Mouse (Mus musculus): ENCODE measurements around the gene Ankrd34a.

DNA sequence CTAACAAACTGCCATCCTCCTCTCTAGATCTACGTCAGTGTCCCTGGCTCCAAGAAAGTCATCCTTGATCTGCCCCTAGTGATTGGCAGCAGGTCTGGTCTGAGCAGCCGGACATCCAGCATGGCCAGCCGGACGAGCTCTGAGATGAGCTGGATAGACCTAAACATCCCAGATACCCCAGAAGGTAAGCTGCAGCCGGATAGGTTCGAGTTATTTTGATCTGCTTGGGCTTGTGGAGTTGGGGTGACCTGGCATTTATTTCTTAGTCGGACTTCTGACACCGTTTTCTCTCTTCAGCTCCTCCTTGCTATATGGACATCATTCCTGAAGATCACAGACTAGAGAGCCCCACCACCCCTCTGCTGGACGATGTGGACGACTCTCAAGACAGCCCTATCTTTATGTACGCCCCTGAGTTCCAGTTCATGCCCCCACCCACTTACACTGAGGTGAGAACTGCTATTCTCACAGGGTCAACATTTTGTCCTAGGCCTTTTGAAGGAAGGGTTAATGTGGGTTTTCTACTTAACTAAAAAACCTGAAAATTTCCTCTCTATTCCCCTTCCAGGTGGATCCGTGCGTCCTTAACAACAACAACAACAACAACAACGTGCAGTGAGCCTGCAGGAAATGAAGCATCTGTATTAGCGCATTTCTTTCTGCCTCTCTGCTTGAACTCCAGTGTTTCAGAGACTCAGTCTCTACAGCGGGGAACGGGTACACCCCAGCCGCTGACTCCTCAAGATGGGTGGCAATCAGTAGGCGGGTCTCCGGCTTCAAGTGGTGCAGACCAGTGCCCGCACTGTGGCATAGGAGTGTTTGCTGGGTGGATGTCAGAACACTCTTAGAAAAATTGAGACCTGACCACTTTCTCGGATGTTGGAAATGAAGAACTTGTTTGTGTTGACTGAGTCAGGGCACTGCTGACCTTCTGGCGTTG is 36.3 kb upstream of the Ankrd34a start:
- no peak for TF ChIP-seq CTCF (conservative IDR thresholded peaks at IDR 0.05; ENCODE audit: low read length)
- no peak for TF ChIP-seq NANOG (IDR thresholded peaks at IDR 0.05; ENCODE audit: borderline replicate concordance, low read length)
- no peak for TF ChIP-seq POU5F1 (IDR thresholded peaks at IDR 0.05; ENCODE audit: borderline replicate concordance, low read length)

Measured in E14TG2a.4 (cell line).